Mouse (Mus musculus) hindbrain, embryonic 13.5 days (tissue): ENCODE data around the gene Ifna12. TPM values are rescaled to one million over a fixed set of nuclear protein-coding genes. Genes with fewer than 3 reads are reported as not detected.
"Not testable (repeated sequence)": the region's sequence is repeated elsewhere in the genome, so short reads cannot be mapped to it uniquely, and the experiment has no call there.

Source experiments
- ATAC-seq: fragments of 200-750 bp; cut with Nextera tagmentation; 2 replicates; pipeline ENCODE4 v1.8.0; 2017; ENCODE audit warnings: moderate TSS enrichment; ENCODE audit not compliant: low FRiP score
- H3K27ac ChIP-seq: fragments of 300-500 bp; sonication (generic); 2 replicates; pipeline ENCODE4 v1.5.1; 2015; ENCODE audit warnings: inconsistent platforms, mild to moderate bottlenecking, moderate library complexity
- H3K27me3 ChIP-seq: fragments of 300-500 bp; sonication (generic); 2 replicates; pipeline ENCODE4 v1.6.1; 2015; ENCODE audit warnings: mild to moderate bottlenecking, inconsistent platforms
- H3K36me3 ChIP-seq: fragments of 300-500 bp; sonication (generic); 2 replicates; pipeline ENCODE4 v1.6.1; 2015; ENCODE audit warnings: mild to moderate bottlenecking, inconsistent platforms
- H3K4me1 ChIP-seq: fragments of 300-500 bp; sonication (generic); replicated peaks from 2 replicates; pipeline ENCODE4 v1.6.1; 2015; ENCODE audit warnings: inconsistent platforms
- H3K4me2 ChIP-seq: fragments of 300-500 bp; sonication (generic); 2 replicates; pipeline ENCODE4 v1.6.1; 2015; ENCODE audit warnings: inconsistent platforms, mild to moderate bottlenecking, moderate library complexity
- H3K4me3 ChIP-seq: fragments of 300-500 bp; sonication (generic); 2 replicates; pipeline ENCODE4 v1.5.1; 2015; ENCODE audit warnings: mild to moderate bottlenecking, inconsistent platforms
- H3K9ac ChIP-seq: fragments of 300-500 bp; sonication (generic); 2 replicates; pipeline ENCODE4 v1.6.1; 2015; ENCODE audit warnings: mild to moderate bottlenecking, inconsistent platforms
- H3K9me3 ChIP-seq: fragments of 300-500 bp; sonication (generic); 2 replicates; pipeline ENCODE4 v1.6.1; 2016; ENCODE audit warnings: inconsistent platforms
- WGBS: fragments of 180-500 bp; shearing (Covaris S2); methylation state at CpG from one replicate; pipeline ENCODE4 v1.1.7; 2015; 5-methylcytosine and 5-hydroxymethylcytosine counted together
- polyA plus RNA-seq: library from polyadenylated mRNA; unstranded; fragments of >200 nt; fragmentation: Nextera tagmentation; extraction: Ambion mirVana; gene quantifications from 2 replicates; pipeline ENCODE4 v1.2.1, GENCODE M21; 2015

The Ifna12 gene
- not detected in 2 replicates for polyA plus RNA-seq

DNA sequence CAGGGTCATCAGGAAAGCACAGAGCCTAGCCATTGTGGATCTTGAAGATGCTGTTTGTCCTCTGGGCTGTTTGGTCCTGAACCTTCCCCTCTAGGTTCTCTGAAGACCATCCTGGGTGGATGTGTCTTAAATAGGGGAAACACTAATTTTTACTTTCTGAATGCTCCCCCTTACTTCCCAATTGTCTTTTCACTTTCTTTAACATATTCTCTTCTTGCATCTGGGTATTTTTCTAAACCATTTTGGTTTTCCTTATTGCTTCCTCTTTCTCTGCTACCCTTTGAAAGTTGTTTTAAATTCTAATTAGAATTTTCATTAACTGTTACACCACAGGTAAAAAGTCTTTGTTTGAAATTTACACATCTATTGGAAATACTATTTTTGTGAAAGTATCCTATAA is at the start of gene Ifna12:
Gene Ifna12 (minus strand): TSS at position 101 of the 400 bp plus-strand sequence.
- Histone ChIP-seq H3K4me1 (no peaks in the 10 kb centered on the region), H3K36me3 (no peaks in the 10 kb centered on the region), H3K9ac (no peak within 1 kb of the TSS), H3K4me2 (no peak within 1 kb of the TSS), H3K4me3 (no peak within 1 kb of the TSS), H3K27ac (no peak within 1 kb of the TSS), H3K27me3 (no peaks in the 10 kb centered on the region), H3K9me3 (no peaks in the 10 kb centered on the region)
- ATAC-seq, result no peak

GRCm38 (mm10) chr4:88644359-88644758 is 41.2 kb upstream of the Ifna12 start, which contains the start of gene Ifna13:
Gene Ifna13, minus strand, starts transcription at chr4:88644459.
- H3K4me2 ChIP-seq, result no peak within 1 kb of the TSS
- no peak within 1 kb of the TSS for H3K4me3 ChIP-seq
- no peak within 1 kb of the TSS for H3K27ac ChIP-seq
- no peaks in the 10 kb centered on the region for H3K36me3 ChIP-seq
- 67% methylated on average over 2 of the region's 2 CpGs for WGBS
- H3K9me3 ChIP-seq, result no peaks in the 10 kb centered on the region
- no peaks in the 10 kb centered on the region for H3K27me3 ChIP-seq
- no peak for ATAC-seq
- H3K9ac ChIP-seq, result no peak within 1 kb of the TSS
- no peaks in the 10 kb centered on the region for H3K4me1 ChIP-seq

DNA sequence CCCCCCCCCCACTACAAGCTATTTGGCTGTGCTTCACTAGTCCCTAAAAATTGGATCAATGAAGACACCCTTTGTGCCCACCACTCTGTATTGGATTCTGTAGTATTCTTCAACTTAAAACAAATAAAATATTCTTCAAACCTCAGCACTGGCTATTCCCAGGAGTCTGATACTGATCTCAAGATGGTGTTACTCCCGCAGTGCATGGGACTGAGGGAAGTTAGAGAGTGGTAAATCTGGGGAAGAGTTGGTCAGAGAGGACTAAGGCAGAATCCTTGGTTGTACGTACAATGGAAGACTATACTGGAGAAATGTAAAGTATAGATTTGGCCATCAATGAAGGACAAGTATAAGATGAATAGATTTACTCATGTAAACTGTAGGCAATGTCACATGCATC is 39.4 kb upstream of the Ifna12 start:
- no peak overlapping the region for H3K27ac ChIP-seq
- H3K4me3 ChIP-seq, result no peak overlapping the region
- no peak overlapping the region for H3K9ac ChIP-seq
- no peak overlapping the region for H3K4me2 ChIP-seq
- ATAC-seq, result no peak
- no peaks in the 10 kb centered on the region for H3K9me3 ChIP-seq
- no peaks in the 10 kb centered on the region for H3K27me3 ChIP-seq
- no peaks in the 10 kb centered on the region for H3K36me3 ChIP-seq
- 41% methylated on average over 2 of the region's 2 CpGs for WGBS
- no peaks in the 10 kb centered on the region for H3K4me1 ChIP-seq

- Histone ChIP-seq H3K4me1 (no peaks in the 10 kb centered on the region), H3K4me2 (peak overlapping the region; percentile 44), H3K9me3 (no peaks in the 10 kb centered on the region), H3K36me3 (no peaks in the 10 kb centered on the region), H3K9ac (no peak overlapping the region), H3K27ac (0 out of 2 replicates have a peak overlapping the region, but pooled peaks have one; percentile 40), H3K27me3 (no peaks in the 10 kb centered on the region), H3K4me3 (peak overlapping the region; percentile 28)
- 19% methylated on average over 11 of the region's 11 CpGs for whole genome bisulfite sequencing
- peak; percentile 96 for ATAC-seq
These were observed 38.1 kb upstream of the Ifna12 start for GRCm38 (mm10) chr4:88641077-88641831.

GRCm38 (mm10) chr4:88640704-88641076 is 37.5 kb upstream of the Ifna12 start:
- Histone ChIP-seq H3K4me2 (peak overlapping the region; percentile 44), H3K36me3 (no peaks in the 10 kb centered on the region), H3K4me3 (peak overlapping the region; percentile 28), H3K9me3 (no peaks in the 10 kb centered on the region), H3K9ac (no peak overlapping the region), H3K27ac (no peak overlapping the region), H3K4me1 (no peaks in the 10 kb centered on the region), H3K27me3 (no peaks in the 10 kb centered on the region)
- no peak for ATAC-seq
- whole genome bisulfite sequencing, result 66% methylated on average over 8 of the region's 8 CpGs

- Histone ChIP-seq H3K27me3 (no peaks in the 10 kb centered on the region), H3K4me3 (no peak within 1 kb of the TSS), H3K9ac (no peak within 1 kb of the TSS), H3K4me1 (no peaks in the 10 kb centered on the region), H3K36me3 (no peaks in the 10 kb centered on the region), H3K9me3 (no peaks in the 10 kb centered on the region), H3K27ac (no peak within 1 kb of the TSS), H3K4me2 (no peak within 1 kb of the TSS)
- no peak for ATAC-seq
- 96% methylated on average over 4 of the region's 4 CpGs for WGBS
These were observed 31.1 kb upstream of the Ifna12 start, which contains the start of gene C87499 for GRCm38 (mm10) chr4:88634311-88634710. Gene C87499, minus strand, starts transcription at chr4:88634411.

DNA sequence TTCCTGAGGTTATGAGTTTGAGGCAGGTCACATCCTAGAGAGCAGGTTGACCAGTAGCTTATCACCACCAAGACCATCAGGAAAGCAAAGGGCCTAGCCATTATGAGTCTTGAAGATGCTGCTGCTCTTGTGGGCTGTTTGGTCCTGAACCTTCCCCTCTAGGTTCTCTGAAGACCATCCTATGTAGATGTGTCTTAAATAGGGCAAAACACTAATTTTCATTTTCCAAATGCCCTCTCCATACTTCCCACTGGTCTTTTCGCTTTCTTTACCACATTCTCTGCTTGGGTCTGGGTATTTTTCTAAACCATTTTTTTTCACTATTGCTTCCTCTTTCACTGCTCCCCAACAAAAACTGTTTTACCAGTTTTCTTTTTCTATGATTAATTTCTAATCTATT is 10.9 kb downstream of the Ifna12 start, which contains the start of gene Ifna9:
Gene Ifna9 (minus strand): TSS at position 101 of the 400 bp plus-strand sequence.
- Histone ChIP-seq H3K9me3 (no peaks in the 10 kb centered on the region), H3K9ac (no peak within 1 kb of the TSS), H3K27ac (no peak within 1 kb of the TSS), H3K27me3 (no peaks in the 10 kb centered on the region), H3K36me3 (no peaks in the 10 kb centered on the region), H3K4me2 (no peak within 1 kb of the TSS), H3K4me1 (no peaks in the 10 kb centered on the region), H3K4me3 (no peak within 1 kb of the TSS)
- 91% methylated on average over 1 of the region's 1 CpGs for WGBS
- ATAC-seq, result no peak

- no peak within 1 kb of the TSS for H3K9ac ChIP-seq
- no peak within 1 kb of the TSS for H3K27ac ChIP-seq
- no peaks in the 10 kb centered on the region for H3K4me1 ChIP-seq
- 75% methylated on average over 1 of the region's 1 CpGs for WGBS
- no peak within 1 kb of the TSS for H3K4me2 ChIP-seq
- H3K4me3 ChIP-seq, result no peak within 1 kb of the TSS
- no peaks in the 10 kb centered on the region for H3K9me3 ChIP-seq
- no peaks in the 10 kb centered on the region for H3K36me3 ChIP-seq
- H3K27me3 ChIP-seq, result no peaks in the 10 kb centered on the region
- ATAC-seq, result no peak
These were observed 31.5 kb downstream of the Ifna12 start, which contains the start of gene Ifna14 for GRCm38 (mm10) chr4:88571698-88572097. Gene Ifna14, minus strand, starts transcription at chr4:88571798.

DNA sequence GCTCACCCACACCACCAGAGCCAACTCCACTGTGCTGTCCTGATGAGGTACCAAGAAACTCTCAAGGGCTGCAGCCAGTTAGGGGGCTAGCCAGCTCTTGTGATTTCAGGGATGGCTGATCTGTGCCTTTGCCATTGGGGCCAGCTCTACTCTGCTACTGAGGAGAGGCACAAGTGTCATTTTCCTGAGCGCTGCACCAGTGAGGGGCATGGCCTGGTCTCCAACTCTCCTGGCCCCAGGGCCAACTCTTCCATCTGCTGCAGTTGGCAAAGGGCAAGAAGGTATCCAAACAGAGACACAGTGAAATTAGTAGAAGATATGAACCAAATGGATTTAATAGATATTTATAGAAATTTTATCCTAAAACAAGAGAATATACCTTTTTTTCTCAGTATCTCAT is 41.4 kb downstream of the Ifna12 start:
- WGBS, result 96% methylated on average over 1 of the region's 1 CpGs
- Histone ChIP-seq H3K36me3 (no peaks in the 10 kb centered on the region), H3K27ac (no peak overlapping the region), H3K4me1 (no peaks in the 10 kb centered on the region), H3K9ac (no peak overlapping the region), H3K9me3 (no peaks in the 10 kb centered on the region), H3K27me3 (no peaks in the 10 kb centered on the region), H3K4me3 (no peak overlapping the region), H3K4me2 (no peak overlapping the region)
- no peak for ATAC-seq

DNA sequence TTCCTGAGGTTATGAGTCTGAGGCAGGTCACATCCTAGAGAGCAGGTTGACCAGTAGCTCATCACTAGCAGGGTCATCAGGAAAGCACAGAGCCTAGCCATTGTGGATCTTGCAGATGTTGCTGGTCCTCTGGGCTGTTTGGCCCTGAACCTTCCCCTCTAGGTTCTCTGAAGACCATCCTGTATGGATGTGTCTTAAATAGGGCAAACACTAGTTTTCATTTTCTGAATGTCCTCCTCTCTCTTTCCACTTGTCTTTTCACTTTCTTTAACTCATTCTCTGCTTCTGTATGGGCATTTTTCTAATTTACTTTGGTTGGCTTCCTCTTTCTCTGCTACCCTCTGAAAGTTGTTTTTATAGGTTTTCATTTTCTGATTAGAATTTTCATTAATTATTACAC is 45.0 kb downstream of the Ifna12 start, which contains the start of gene Ifna15:
Gene Ifna15 (minus strand): TSS at position 101 of the 400 bp plus-strand sequence.
- not testable (repeated sequence) for H3K4me2 ChIP-seq, H3K27ac ChIP-seq, H3K9me3 ChIP-seq, ATAC-seq, H3K9ac ChIP-seq, H3K4me3 ChIP-seq, H3K36me3 ChIP-seq, H3K27me3 ChIP-seq, H3K4me1 ChIP-seq

Other genes starting within 250 kb of the Ifna12 start
- gene Hacd4, start 164.4 kb downstream of the Ifna12 start, polyA plus RNA-seq, result 3.8 and 4.4 TPM in 2 replicates
- not detected in 2 replicates for gene Ifnb1, start 80.6 kb downstream of the Ifna12 start, polyA plus RNA-seq
- not detected in 2 replicates for gene Ifna15, start 45.1 kb downstream of the Ifna12 start, polyA plus RNA-seq
- gene Ifna14, start 31.6 kb downstream of the Ifna12 start, polyA plus RNA-seq, result not detected in 2 replicates
- gene Ifna9, start 11.0 kb downstream of the Ifna12 start, polyA plus RNA-seq, result not detected in 2 replicates
- not detected in 2 replicates for gene C87499, start 31.0 kb upstream of the Ifna12 start, polyA plus RNA-seq
- gene Ifna13, start 41.1 kb upstream of the Ifna12 start, polyA plus RNA-seq, result not detected in 2 replicates
- gene Ifna16, start 73.5 kb upstream of the Ifna12 start, polyA plus RNA-seq, result not detected in 2 replicates
- not detected in 2 replicates for gene Ifna2, start 80.5 kb upstream of the Ifna12 start, polyA plus RNA-seq
- not detected in 2 replicates for gene Ifnab, start 88.0 kb upstream of the Ifna12 start, polyA plus RNA-seq
- 1.6 and 2.6 TPM in 2 replicates for gene Gm26566, start 118.4 kb upstream of the Ifna12 start, polyA plus RNA-seq
- gene Klhl9, start 119.1 kb upstream of the Ifna12 start, polyA plus RNA-seq, result 129 and 130 TPM in 2 replicates
- gene Gm13271, start 151.5 kb upstream of the Ifna12 start, polyA plus RNA-seq, result not detected in 2 replicates
- gene Gm13283, start 156.7 kb upstream of the Ifna12 start, polyA plus RNA-seq, result 0.22 TPM in 1 of 2 replicates, not detected in the other
- 0.22 TPM in 1 of 2 replicates, not detected in the other for gene Gm13290, start 170.5 kb upstream of the Ifna12 start, polyA plus RNA-seq
- not detected in 2 replicates for gene Gm13289, start 173.5 kb upstream of the Ifna12 start, polyA plus RNA-seq
- gene Gm13272, start 176.5 kb upstream of the Ifna12 start, polyA plus RNA-seq, result not detected in 2 replicates
- not detected in 2 replicates for gene Ifnz, start 178.8 kb upstream of the Ifna12 start, polyA plus RNA-seq
- not detected in 2 replicates for gene Gm13276, start 182.3 kb upstream of the Ifna12 start, polyA plus RNA-seq
- gene Gm13277, start 185.3 kb upstream of the Ifna12 start, polyA plus RNA-seq, result not detected in 2 replicates
- gene Gm13278, start 188.2 kb upstream of the Ifna12 start, polyA plus RNA-seq, result not detected in 2 replicates
- gene Gm13275, start 191.1 kb upstream of the Ifna12 start, polyA plus RNA-seq, result not detected in 2 replicates
- gene Gm13279, start 194.0 kb upstream of the Ifna12 start, polyA plus RNA-seq, result not detected in 2 replicates
- gene Gm13285, start 196.3 kb upstream of the Ifna12 start, polyA plus RNA-seq, result not detected in 2 replicates
- not detected in 2 replicates for gene Gm13287, start 199.9 kb upstream of the Ifna12 start, polyA plus RNA-seq
- not detected in 2 replicates for gene Gm13288, start 202.2 kb upstream of the Ifna12 start, polyA plus RNA-seq
- gene Ifna7, start 212.9 kb upstream of the Ifna12 start, polyA plus RNA-seq, result not detected in 2 replicates
- gene Ifna11, start 216.6 kb upstream of the Ifna12 start, polyA plus RNA-seq, result not detected in 2 replicates
- not detected in 2 replicates for gene Ifna6, start 224.0 kb upstream of the Ifna12 start, polyA plus RNA-seq
- not detected in 2 replicates for gene Ifna5, start 232.1 kb upstream of the Ifna12 start, polyA plus RNA-seq
- not detected in 2 replicates for gene Ifna4, start 238.5 kb upstream of the Ifna12 start, polyA plus RNA-seq
- gene Ifna1, start 246.7 kb upstream of the Ifna12 start, polyA plus RNA-seq, result not detected in 2 replicates